Mouse (Mus musculus): Measurements from ENCODE around the gene RPS10-NUDT3. TPM values are rescaled to one million over a fixed set of nuclear protein-coding genes. Genes with fewer than 3 reads are reported as not detected.

The RPS10-NUDT3 gene
- polyA plus RNA-seq, 1 experiment from 2014 or later = not detected

DNA sequence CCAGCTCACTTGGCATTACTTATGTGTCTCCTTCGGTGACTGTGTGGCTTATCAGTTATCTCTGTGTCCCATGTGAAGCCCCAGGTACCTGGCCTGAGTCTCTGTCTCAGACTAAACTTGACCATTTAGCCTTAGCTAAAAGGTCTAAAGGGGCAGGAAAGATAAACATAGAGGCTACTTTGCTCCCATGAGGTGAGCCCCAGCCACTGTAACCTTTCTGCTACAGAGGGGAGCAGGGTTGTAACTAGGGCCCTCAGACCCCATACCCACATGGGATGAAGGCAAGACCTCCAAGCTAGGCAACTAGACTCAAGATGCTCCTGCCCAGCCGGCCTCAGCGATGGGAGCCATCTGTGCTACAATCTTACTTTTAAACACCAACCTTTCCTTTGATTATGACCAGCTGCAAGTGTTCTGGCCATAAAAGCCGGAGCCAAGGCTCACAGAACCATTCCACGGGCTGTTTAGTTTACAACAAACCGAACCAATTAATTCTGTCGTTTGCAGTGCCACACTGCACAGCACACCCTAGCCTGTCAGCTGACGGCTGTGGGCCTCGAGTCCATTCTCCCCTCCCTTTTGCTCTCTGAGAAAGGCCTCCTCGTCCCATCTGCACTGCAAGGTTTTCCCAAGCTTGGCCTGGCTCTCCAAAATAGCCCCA, 59.8 kb downstream of the RPS10-NUDT3 start:
- Histone ChIP-seq H3K4me1 (ENCODE audit: control insufficient read depth, insufficient read depth, low read length) (peaks cover 15% of the 10 kb centered on the region), H3K4me3 (ENCODE audit: low read length) (no peak overlapping the region), H3K27me3 (ENCODE audit: control insufficient read depth, insufficient read depth, low read length) (no peaks in the 10 kb centered on the region), H3K9ac (ENCODE audit: low read length) (no peak overlapping the region), H3K4me2 (ENCODE audit: low read depth, low read length) (no peak overlapping the region), H3K36me3 (ENCODE audit: control insufficient read depth, insufficient read depth) (peaks cover 14% of the 10 kb centered on the region), H3K9me3 (replicated peaks; ENCODE audit: control insufficient read depth, low read length) (no peaks in the 10 kb centered on the region), H3K27ac (ENCODE audit: low read length) (peak overlapping the region; percentile 41; the same call in 1 of the 2 replicates)
- ATAC-seq (replicated peaks; ENCODE audit: extremely low read depth, insufficient read depth, low FRiP score) = no peak
- 72% methylated on average over 10 of the region's 10 CpGs for WGBS

DNA sequence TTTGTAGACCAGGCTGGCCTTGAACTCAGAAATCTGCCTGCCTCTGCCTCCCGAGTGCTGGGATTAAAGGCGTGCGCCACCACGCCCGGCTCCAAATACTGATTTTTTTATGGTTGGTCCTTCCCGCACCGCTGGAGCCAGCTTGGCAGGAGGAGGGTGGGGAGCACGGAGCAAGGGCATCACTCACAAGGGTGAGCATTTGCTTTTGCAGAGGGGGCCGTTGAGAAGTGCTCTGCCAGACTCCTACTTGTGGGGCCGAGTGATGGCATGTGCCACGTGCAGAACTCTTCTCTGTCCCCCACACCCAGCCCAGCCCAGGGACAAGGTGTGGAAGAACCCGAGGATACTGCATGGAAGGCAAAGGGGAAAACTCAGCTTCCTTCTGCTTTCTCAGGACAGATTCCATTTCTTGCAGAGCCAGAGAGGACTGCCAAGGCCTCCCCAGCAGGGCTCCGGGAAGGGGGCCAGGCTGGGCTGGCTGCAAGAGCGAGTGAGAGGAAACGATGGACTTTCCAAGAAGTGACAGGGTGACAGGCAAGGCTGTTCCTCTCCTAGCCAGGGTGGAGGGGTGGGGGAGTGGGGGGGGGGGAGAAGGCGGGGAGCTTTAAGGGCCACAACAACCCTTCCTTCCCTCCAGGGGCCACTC, 60.4 kb downstream of the RPS10-NUDT3 start:
- Histone ChIP-seq H3K4me3 (ENCODE audit: low read length) (no peak overlapping the region), H3K9ac (ENCODE audit: low read length) (no peak overlapping the region), H3K27ac (ENCODE audit: low read length) (peak overlapping the region; percentile 43; the same call in 1 of the 2 replicates), H3K36me3 (ENCODE audit: control insufficient read depth, insufficient read depth) (peaks cover 10% of the 10 kb centered on the region), H3K9me3 (replicated peaks; ENCODE audit: control insufficient read depth, low read length) (no peaks in the 10 kb centered on the region), H3K4me1 (ENCODE audit: control insufficient read depth, insufficient read depth, low read length) (peaks cover 15% of the 10 kb centered on the region), H3K4me2 (ENCODE audit: low read depth, low read length) (no peak overlapping the region), H3K27me3 (ENCODE audit: control insufficient read depth, insufficient read depth, low read length) (no peaks in the 10 kb centered on the region)
- ATAC-seq (replicated peaks; ENCODE audit: extremely low read depth, insufficient read depth, low FRiP score) = peak; percentile 61
- WGBS = 78% methylated on average over 15 of the region's 16 CpGs

DNA sequence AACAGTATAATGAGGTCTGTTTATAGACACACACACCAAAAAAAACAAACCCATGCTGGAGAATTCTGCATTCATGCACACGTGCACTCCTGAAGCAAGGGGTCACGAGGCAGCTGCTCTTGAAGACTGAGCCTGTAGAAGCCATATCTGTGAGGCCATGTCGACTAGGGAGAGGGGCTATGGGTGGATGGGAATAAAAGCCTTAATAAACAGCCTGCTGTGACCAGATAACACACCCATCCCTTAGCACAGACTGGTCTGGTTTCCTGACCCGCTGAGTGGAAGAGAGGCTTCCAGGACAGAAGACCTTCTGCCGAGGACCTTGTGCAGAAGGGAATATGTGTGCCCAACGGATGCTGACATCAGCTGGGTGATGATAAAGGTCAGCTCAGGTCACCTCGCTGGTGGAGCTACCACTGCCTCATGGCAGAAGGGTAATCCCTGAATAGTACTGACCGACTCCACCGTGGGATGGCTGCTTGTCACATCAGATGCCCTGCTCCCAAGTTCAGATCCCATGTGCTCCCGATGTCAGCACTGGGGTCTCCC, 61.2 kb downstream of the RPS10-NUDT3 start:
- WGBS = 70% methylated on average over 10 of the region's 10 CpGs
- H3K27ac ChIP-seq (ENCODE audit: low read length) = no peak overlapping the region
- H3K36me3 ChIP-seq (ENCODE audit: control insufficient read depth, insufficient read depth) = peaks cover 5% of the 10 kb centered on the region
- no peaks in the 10 kb centered on the region for H3K9me3 ChIP-seq (replicated peaks; ENCODE audit: control insufficient read depth, low read length)
- no peak overlapping the region for H3K9ac ChIP-seq (ENCODE audit: low read length)
- H3K4me2 ChIP-seq (ENCODE audit: low read depth, low read length) = no peak overlapping the region
- H3K4me3 ChIP-seq (ENCODE audit: low read length) = no peak overlapping the region
- H3K27me3 ChIP-seq (ENCODE audit: control insufficient read depth, insufficient read depth, low read length) = no peaks in the 10 kb centered on the region
- ATAC-seq (replicated peaks; ENCODE audit: extremely low read depth, insufficient read depth, low FRiP score) = no peak
- peaks cover 15% of the 10 kb centered on the region for H3K4me1 ChIP-seq (ENCODE audit: control insufficient read depth, insufficient read depth, low read length)

DNA sequence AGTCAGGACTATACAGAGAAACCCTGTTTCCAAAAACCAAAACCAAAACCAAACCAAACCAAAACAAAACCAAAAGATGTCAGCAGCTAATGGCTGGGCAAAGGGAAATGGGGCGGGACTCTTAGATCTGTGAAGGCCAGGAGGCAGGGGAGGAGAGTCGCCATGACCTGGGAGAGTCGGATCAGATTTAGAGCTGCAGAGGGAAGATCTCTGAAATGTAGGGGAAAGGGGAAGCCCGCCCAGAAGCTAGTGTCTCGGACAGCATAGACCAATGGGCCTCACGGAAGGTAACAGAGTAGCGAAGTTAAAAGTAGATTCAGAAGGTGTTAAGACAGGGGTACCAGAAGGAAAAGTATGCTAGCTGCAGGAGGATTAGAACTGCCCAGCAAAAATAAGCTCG, 63.7 kb downstream of the RPS10-NUDT3 start:
- no peak for ATAC-seq (replicated peaks; ENCODE audit: extremely low read depth, insufficient read depth, low FRiP score)
- WGBS = 71% methylated on average over 8 of the region's 8 CpGs

DNA sequence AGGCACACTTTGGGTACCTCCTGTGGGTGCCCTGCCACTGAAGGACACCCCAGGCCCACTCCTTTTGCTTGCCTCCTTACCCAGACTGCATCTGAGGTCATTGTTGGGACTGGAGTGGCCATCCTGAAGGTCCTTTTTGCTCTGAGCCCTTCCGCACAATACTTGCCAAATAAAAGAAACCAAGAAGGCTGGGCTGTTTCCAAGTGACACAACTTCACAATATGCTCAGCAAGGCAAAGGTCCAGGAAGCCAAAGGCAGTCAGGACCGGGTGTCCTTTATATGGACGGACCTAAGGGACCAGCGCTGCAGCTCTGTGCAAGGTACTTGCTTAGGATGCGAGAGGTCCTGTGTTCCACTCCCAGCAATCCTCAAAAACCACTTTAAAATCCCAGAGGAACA, 66.8 kb downstream of the RPS10-NUDT3 start:
- Histone ChIP-seq H3K27ac (ENCODE audit: low read length) (no peak overlapping the region), H3K4me3 (ENCODE audit: low read length) (no peak overlapping the region), H3K9ac (ENCODE audit: low read length) (no peak overlapping the region), H3K4me1 (ENCODE audit: control insufficient read depth, insufficient read depth, low read length) (peaks cover 23% of the 10 kb centered on the region), H3K27me3 (ENCODE audit: control insufficient read depth, insufficient read depth, low read length) (no peaks in the 10 kb centered on the region), H3K4me2 (ENCODE audit: low read depth, low read length) (no peak overlapping the region), H3K9me3 (replicated peaks; ENCODE audit: control insufficient read depth, low read length) (no peaks in the 10 kb centered on the region), H3K36me3 (ENCODE audit: control insufficient read depth, insufficient read depth) (no peaks in the 10 kb centered on the region; the same call in 1 of the 2 replicates)
- ATAC-seq (replicated peaks; ENCODE audit: extremely low read depth, insufficient read depth, low FRiP score) = no peak
- WGBS = 89% methylated on average over 5 of the region's 5 CpGs

More for the DNA sequence above, 63.7 kb downstream of the RPS10-NUDT3 start:
- Histone ChIP-seq H3K4me3 (ENCODE audit: low read length) (no peak overlapping the region), H3K27ac (ENCODE audit: low read length) (no peak overlapping the region; the same call in 1 of the 2 replicates), H3K9ac (ENCODE audit: low read length) (no peak overlapping the region), H3K9me3 (replicated peaks; ENCODE audit: control insufficient read depth, low read length) (no peaks in the 10 kb centered on the region), H3K27me3 (ENCODE audit: control insufficient read depth, insufficient read depth, low read length) (no peaks in the 10 kb centered on the region), H3K4me1 (ENCODE audit: control insufficient read depth, insufficient read depth, low read length) (peaks cover 19% of the 10 kb centered on the region), H3K4me2 (ENCODE audit: low read depth, low read length) (no peak overlapping the region), H3K36me3 (ENCODE audit: control insufficient read depth, insufficient read depth) (peaks cover 2% of the 10 kb centered on the region)

DNA sequence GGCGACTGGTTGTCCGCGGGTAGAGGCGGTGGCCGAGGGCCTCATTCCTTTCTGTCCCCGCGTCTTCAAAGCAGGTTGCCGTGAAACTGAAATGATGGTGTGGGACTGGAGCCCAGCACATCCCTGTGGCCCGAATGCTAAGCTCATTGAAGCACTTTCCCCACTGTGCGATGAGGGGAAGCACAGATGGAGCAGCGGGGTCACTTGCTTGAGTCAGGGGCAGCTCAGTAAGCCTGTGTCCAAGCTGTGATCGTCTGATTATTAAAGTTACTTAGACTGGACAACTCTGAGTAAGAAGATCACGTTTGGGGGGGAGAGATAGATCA, 69.1 kb downstream of the RPS10-NUDT3 start:
- Histone ChIP-seq H3K27ac (ENCODE audit: low read length) (no peak overlapping the region), H3K27me3 (ENCODE audit: control insufficient read depth, insufficient read depth, low read length) (no peaks in the 10 kb centered on the region), H3K4me3 (ENCODE audit: low read length) (peak overlapping the region; percentile 82), H3K4me2 (ENCODE audit: low read depth, low read length) (peak overlapping the region; percentile 96), H3K9me3 (replicated peaks; ENCODE audit: control insufficient read depth, low read length) (no peaks in the 10 kb centered on the region), H3K9ac (ENCODE audit: low read length) (peak overlapping the region; percentile 77), H3K36me3 (ENCODE audit: control insufficient read depth, insufficient read depth) (no peaks in the 10 kb centered on the region), H3K4me1 (ENCODE audit: control insufficient read depth, insufficient read depth, low read length) (peaks cover 21% of the 10 kb centered on the region)
- peak; percentile 7; the same call in 1 of the 2 replicates for ATAC-seq (replicated peaks; ENCODE audit: extremely low read depth, insufficient read depth, low FRiP score)
- WGBS = under 1% methylated on average over 13 of the region's 13 CpGs

DNA sequence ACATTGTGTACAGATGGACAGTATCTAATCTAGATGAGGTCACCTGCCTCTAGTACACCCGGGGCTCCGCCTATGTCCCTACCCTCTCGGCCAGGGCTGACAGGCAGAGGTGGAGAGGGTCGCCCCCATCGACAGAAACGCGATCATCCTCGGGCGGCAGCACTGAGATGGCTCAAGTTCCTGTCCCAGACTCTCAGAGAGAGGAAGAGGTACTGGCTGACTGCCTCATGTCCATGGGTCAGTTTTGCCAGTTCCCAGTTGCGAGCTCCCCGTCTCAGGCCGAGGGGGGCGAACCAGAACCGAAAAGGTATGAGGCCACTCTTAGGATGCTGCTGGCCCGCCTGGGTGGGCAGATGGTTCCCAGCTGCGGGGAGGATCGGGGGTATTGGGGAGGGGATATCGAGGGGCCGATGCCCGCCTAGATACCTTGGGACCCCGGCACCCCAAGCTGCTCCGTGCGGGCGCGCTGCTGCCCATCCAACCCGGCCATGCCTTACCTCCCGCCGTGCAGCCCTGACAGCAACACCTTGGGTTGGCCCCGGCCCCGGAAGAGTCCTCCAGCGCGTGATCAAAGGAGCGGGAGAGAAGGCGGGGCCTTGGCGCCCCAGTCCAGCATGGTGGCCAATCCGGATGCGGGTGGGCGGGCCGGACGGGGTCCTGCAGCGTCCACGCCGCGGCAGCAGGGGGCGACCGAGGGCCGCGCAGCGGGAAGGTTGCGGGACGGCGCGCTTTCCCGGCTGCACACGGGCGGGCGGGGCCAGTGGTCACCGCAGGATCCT, 69.7 kb downstream of the RPS10-NUDT3 start, which contains the start of gene AI413582:
TSS of gene AI413582 (minus strand) at position 594 of the 779 bp plus-strand sequence.
- Histone ChIP-seq H3K27me3 (ENCODE audit: control insufficient read depth, insufficient read depth, low read length) (no peaks in the 10 kb centered on the region), H3K27ac (ENCODE audit: low read length) (peak within 1 kb of the TSS; percentile 57), H3K4me3 (ENCODE audit: low read length) (peak within 1 kb of the TSS; percentile 82), H3K4me2 (ENCODE audit: low read depth, low read length) (peak within 1 kb of the TSS; percentile 96), H3K9me3 (replicated peaks; ENCODE audit: control insufficient read depth, low read length) (no peaks in the 10 kb centered on the region), H3K36me3 (ENCODE audit: control insufficient read depth, insufficient read depth) (no peaks in the 10 kb centered on the region), H3K4me1 (ENCODE audit: control insufficient read depth, insufficient read depth, low read length) (peaks cover 21% of the 10 kb centered on the region), H3K9ac (ENCODE audit: low read length) (peak within 1 kb of the TSS; percentile 83)
- WGBS = under 1% methylated on average over 58 of the region's 58 CpGs
- ATAC-seq (replicated peaks; ENCODE audit: extremely low read depth, insufficient read depth, low FRiP score) = peak; percentile 93

DNA sequence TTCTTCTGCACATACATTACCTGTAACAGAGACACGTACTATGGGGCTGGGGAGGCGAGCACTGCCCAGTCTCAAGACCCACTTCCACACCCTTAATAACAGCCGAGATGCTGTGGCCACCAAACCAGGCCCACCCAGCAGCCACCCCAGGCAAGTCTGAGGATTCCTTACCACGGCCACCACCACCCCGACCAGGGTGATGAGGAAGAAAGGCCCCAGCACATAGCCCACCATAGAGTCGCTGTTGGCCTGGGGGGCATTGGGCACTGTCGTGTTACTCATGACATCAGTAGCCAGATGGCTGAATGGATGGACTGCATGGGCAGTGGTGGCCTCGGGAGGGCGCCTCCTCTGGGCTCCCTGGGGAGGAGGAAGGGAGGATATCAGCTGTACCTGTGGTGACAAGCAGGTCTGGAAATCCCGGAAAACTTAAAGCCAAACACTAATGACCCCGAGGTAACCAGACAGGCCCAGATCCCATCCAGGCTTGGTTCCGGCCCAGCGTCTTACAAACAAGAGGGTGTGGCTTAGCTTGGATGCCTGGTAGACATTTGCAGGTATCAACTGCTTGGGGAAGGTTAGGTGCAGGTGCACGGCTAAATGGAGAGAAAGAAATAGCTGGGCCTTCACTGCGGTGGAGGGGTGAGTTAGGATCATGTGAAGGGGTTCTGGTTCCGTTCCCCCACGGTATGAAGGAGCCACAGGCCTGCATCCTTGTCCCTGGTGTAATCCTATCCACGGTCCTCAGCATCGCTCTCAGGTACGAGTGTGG, 70.4 kb downstream of the RPS10-NUDT3 start:
- no peak for ATAC-seq (replicated peaks; ENCODE audit: extremely low read depth, insufficient read depth, low FRiP score)
- 17% methylated on average over 20 of the region's 20 CpGs for WGBS
- Histone ChIP-seq H3K9me3 (replicated peaks; ENCODE audit: control insufficient read depth, low read length) (no peaks in the 10 kb centered on the region), H3K4me2 (ENCODE audit: low read depth, low read length) (peak overlapping the region; percentile 96), H3K27me3 (ENCODE audit: control insufficient read depth, insufficient read depth, low read length) (no peaks in the 10 kb centered on the region), H3K4me1 (ENCODE audit: control insufficient read depth, insufficient read depth, low read length) (peaks cover 21% of the 10 kb centered on the region), H3K9ac (ENCODE audit: low read length) (peak overlapping the region; percentile 83), H3K36me3 (ENCODE audit: control insufficient read depth, insufficient read depth) (no peaks in the 10 kb centered on the region), H3K4me3 (ENCODE audit: low read length) (peak overlapping the region; percentile 82), H3K27ac (ENCODE audit: low read length) (peak overlapping the region; percentile 57)
